Mouse (Mus musculus): ENCODE results near the gene a.
A peak's percentile ranks its signal among the peaks of the same experiment; 100 is the strongest.

The a gene

GRCm38 (mm10) chr2:155072353-155073145 is 281.3 kb downstream of the a start:
- DNase-seq = no peak

DNA sequence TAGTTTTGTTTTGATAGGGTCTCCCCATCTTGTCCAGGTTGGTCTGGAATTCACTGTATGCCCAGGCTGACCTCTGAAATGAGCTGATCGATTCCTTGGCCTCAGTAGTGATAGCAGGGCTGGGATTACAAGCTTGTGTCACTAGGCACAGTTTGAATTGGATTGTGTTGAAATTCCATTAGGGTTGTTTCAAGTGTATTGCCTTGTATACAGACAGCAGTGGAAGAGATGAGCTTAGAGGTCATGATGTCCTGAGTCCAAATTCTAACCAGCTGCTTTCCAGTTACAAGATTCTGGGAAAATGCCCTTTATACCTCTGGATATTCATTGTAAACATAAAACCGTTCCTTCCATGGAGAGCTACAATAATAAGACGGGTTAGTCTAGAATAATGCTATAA is 282.1 kb downstream of the a start:
- no peak for DNase-seq

DNA sequence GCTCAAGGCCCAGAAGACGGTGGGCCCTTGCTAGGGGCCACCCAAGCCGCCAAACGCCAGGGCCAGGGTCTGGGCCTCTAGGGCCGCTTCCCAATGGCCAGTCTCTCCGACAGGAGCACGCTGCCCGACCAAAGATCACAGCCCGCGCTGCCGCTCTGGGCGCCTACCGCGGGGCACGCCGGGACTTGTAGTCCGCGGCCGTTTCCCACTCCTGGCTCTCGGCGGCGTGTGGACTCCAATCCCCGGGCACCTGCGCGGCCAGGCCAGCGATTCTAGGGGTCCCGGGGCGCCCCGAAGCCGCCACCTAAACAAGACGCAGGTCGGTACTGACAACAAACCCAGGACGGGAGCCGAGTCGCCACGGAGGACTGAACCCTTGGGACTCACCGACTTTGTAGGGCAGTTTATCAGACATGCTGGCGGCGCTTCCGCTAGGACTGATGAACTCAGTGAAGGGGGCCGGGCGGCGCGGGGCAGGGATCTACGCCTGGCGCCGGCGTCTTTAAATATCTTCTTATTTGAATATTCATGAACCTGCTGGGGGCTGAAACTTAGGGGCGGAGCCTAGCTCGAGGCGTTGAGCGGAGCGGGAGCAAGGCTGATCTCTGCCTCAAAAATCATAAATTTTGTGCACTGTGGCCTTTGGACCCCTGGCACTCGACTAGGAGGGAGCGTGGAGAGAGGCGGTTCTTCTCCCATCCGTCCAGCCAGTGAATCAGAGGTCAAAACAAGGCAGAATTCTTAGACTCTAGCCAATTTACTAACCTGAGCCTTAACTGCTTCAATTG is 283.0 kb downstream of the a start, which contains the start of gene Ahcy:
Gene Ahcy (minus strand): TSS at position 520 of the 788 bp plus-strand sequence.
- DNase-seq = peak; percentile 91 to 92

- no peak for DNase-seq
Observed at GRCm38 (mm10) chr2:155074766-155075330, 283.6 kb downstream of the a start.

GRCm38 (mm10) chr2:155075649-155076048 is 284.4 kb downstream of the a start:
- no peak for DNase-seq

- no peak for DNase-seq
Observed at GRCm38 (mm10) chr2:155079500-155080178, 288.4 kb downstream of the a start.

DNA sequence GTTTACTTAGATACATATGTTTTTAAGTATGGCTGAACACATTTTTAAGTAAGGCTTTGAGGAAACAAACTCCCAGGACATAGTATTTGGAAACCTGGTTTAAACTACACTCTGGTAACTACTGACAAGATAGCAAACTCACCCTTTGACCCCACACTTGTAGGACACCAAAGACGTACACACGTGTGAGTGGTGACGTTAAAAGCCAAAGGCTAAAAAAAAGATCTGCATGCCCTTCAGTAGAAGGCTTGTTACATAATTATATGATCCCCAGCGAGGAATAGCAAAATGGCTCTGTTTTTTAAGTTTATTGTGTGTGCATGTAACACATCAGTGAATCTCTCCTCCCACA is 289.0 kb downstream of the a start:
- DNase-seq = no peak

DNA sequence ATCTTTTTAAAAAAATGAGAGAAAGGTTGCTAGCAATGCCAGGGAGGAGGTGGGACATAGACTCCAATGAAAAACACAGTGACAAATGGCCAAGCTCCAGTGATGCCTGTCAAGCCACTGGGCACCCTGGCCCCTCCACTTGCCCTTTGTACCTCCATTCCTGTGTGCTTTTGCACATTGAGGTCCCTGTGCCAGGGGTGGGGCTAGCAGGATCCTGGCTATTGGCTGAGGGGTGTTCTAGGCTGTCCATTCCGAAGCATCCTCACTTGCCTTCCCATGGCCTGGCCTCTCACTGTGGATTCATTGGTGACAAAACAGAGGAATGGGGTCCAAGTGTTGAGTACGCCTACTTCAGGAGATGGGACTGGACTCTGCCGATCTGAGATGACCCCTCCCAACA is 289.9 kb downstream of the a start:
- DNase-seq = no peak

DNA sequence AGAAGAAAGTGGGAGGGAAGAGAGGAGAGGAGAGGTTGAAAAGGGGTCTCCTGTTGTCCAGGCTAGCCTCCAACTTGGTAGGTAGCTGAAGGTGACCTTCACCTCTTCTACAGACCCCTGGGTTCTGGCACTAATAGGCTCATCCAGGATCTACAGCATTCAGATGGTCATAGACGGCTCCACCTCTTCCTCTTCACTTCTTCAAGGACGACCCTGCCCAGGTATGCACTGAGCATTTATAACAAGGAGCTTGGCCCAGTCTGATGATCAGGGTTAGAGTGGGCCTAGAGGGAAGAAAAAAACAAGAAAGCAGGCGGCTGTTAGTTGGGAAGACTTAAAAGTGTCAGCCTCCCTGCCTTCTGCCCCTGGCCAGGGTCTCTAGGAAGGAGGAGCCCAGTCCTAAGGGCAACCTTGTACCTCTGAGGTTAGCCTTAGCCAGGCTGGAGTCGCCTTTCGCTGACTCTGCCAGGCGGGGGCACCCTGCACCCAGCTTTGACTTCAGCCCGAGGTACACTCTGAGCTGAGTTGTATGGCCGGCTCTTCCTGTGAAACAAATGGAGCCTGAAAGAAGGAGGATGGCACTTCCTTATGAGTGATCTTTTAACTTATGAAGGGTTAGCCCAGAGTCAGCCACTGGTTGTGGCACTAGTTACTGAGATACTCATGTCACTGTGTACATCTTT is 291.1 kb downstream of the a start:
- DNase-seq = peak; percentile 68 to 79

DNA sequence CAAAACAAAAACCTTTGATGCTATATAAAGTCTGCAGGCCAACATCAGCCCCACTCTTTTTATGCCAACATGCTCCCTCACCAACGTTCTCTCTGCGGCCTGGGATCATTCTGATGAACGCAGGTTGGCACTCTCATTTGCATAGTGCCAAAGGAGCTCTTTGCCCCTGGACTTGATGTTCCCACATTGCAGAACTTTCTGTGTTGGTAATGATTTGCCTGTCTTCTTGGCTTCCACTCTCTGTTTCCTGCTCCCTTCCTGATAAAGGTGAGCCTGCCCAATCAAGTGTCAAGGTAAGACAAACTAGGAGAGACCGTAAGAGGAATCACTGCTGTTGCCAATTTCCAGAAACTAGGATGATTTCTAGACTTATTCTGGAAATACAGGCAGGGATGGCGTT is 293.3 kb downstream of the a start:
- no peak for DNase-seq

DNA sequence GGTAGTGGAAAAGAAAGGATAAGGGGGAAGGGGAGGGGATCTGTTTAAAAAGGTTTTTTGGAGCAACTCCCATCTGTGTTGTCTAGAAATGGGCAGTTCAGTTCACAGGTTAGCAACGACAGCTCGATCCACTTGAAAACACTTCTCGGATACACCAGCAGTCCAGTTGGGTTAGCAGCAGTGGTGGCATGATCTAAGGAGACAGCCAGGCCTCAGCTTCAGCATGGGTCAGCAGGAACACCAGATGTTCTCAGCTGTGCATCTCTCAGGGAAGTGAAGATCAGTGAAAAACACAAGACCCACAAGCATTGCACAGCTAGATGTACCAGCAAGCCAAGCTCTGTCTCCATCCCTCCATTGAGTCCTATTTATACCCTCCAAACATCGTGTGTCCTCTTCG is 295.1 kb downstream of the a start:
- DNase-seq = peak in 1 of 2 experiments; percentile 55

GRCm38 (mm10) chr2:155088264-155088663 is 297.1 kb downstream of the a start:
- DNase-seq = no peak

GRCm38 (mm10) chr2:155090909-155091742 is 299.9 kb downstream of the a start:
- no peak for DNase-seq

DNA sequence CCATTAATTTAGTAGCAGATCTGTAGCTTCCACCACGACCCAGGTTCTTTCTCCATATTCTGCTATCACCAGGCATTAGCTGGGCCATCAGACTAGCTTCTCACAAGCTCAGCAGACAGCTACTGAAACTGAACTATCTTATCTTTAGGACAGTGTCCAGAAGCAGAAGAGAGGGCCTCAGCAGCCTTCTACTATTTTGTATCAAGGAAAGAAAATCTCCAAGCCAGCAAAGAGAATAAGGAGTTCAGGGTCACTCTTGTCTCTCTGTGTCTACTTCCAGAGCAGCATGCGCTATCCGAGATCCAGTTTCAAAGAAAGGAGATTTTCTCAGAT is 300.5 kb downstream of the a start:
- DNase-seq = no peak

GRCm38 (mm10) chr2:155093418-155093817 is 302.2 kb downstream of the a start:
- no peak for DNase-seq

DNA sequence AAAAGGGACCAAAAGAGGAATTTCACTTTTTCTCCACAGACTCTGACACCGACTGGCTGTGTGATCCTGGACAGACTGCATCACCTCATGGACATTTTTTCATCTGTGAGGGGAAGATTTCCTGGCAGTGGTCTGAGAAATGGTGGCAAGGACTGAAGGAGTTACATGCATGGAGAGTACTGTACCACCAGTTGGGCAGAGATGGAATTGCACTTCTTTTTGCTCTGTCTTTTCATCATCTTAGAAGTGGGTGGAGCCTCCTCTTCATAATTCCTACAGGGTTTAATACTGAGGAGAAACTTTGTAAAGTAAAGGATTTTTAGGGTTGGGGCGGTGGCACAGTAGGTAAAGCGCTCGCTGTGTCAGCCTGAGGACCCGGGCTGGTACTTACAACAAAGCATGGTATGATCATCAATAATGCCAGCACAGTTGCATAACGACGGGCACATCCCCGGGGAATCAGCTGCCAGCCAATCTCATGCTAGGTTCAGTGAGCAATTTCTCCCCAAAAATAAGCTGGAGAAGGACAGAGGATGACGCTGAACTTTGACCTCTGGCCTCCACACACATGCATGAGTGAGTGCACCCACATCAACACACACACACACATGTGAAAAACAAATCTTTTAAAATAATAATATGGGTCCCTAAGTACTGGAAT is 307.6 kb downstream of the a start:
- DNase-seq = peak in 1 of 2 experiments; percentile 18

DNA sequence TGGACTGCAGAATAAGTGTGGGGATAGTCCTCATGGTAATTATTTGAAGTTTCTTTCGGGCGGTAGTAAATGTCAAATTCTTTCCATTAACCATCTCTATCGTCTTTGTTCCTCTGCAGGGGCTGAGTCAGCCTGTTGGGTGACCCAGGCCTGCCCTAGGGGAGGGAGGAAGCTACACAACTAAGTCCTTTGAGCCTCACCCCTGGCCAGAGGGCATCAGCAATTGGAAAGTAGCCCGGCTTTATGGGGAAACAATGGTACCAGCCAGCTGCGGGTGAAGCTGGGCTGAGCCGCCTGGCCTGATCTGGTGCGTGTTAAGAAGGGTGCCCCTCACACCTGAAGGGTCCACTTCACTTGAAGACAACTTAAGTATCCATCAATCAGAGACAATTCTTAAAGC is 308.2 kb downstream of the a start:
- DNase-seq = peak in 1 of 2 experiments; percentile 33

DNA sequence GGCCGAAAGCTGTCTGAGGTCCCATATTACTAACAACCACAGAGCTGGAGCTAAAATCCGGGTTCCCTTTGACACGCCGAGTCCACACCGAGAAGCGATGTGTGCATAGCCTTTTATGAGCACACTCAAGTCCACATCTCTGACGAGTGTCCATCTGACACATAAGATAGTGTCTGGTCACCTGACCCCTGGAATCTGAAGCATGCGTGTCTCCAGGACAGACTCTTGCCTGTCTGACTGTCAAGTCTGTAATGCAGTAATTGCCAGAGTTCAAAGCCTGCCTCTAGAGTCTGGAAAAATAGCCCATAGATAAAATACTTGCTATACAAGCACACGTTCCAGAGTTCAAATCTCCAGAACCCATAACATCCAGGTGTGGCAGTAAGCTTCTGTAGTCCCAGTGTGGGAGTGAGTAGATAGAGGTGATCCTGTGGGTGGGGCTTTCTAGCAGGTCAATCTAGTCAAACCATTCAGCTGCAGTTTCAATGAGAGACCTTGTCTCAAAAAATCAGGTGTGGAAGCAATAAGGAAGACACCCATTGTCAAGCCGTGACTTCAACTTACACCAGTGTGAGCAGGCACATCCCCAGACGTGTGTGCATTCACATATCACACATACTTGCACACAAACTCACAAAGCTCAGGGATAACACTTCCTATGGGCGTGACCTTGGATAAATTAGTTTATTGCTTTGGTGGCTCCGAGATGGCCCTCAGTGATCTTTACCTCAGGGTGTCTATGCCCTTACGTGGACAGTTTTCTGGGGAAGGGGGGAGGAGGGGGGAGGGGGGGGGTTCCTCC is 309.0 kb downstream of the a start:
- DNase-seq = no peak
